Mouse (Mus musculus) bone marrow, adult 2 months (tissue): ENCODE data around the gene Slc5a2.

Experiments
- CTCF ChIP-seq: fragments of 200-500 bp; IDR thresholded peaks from 2 replicates; pipeline ENCODE4 v1.5.1; 2011; ENCODE audit warnings: low read length, control low read depth; ENCODE audit not compliant: control insufficient read depth, insufficient read depth
- POLR2A ChIP-seq: fragments of 200-500 bp; IDR thresholded peaks from 2 replicates; pipeline ENCODE4 v1.6.1; 2011; ENCODE audit warnings: low read depth, mild to moderate bottlenecking, control low read depth, low read length, borderline replicate concordance; ENCODE audit not compliant: control insufficient read depth

- peak; percentile 53; the same call in 1 of the 2 replicates for TF ChIP-seq CTCF
- no peak for TF ChIP-seq POLR2A
Observed at GRCm38 (mm10) chr7:128247443-128247842, 18.0 kb upstream of the Slc5a2 start.
